Mouse (Mus musculus) megakaryocyte, adult 5-6 weeks (primary cell): Measurements from ENCODE around the gene Fam189b. TPM values are rescaled to one million over a fixed set of nuclear protein-coding genes. Genes with fewer than 3 reads are reported as not detected.
"Not testable (repeated sequence)": the region's sequence is repeated elsewhere in the genome, so short reads cannot be mapped to it uniquely, and the experiment has no call there.

Experiments used
- ATAC-seq: 2 replicates; pipeline ENCODE4 v1.8.0; 2016; ENCODE audit warnings: mild to moderate bottlenecking, inconsistent platforms; ENCODE audit not compliant: poor library complexity, severe bottlenecking
- total RNA-seq, 2 experiments: library from RNA; stranded (forward) in 1 of 2; stranded (reverse) in 1 of 2; fragments of 153-499, 151-499 nt in 1 of 2; fragments of 221-1000, 200-1000 nt in 1 of 2; gene quantifications; 2 replicates each; pipeline versions ENCODE4 v1.2.3 to v1.2.4; 2015 to 2017

Fam189b gene
- total RNA-seq (2015) (11.2 and 13.5 TPM in 2 replicates), total RNA-seq (2017) (3.3 and 5.6 TPM in 2 replicates)

GRCm38 (mm10) chr3:89183058-89183958, at the start of gene Fam189b:
TSS of gene Fam189b (plus strand) at chr3:89183143.
- peak; percentile 90 for ATAC-seq

DNA sequence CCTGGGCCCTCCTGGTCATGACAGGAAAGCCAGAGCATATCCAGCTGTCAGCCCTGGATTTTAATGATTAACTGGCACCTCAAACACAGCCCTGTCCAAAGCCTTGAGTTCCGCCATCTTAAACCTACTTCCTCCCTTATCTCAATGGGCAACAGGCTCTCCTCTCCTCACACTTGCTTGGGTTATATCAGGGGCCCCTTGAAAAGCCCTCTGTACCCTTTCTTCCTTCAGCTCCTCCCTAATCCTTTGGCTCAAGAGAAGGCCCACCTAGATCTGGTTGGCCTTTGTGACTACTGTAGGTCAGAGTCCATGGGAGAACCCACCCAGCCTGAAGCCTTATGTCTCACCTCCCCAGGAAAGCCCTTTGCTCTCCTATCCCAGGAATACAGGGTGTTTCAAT, 49.2 kb upstream of the Fam189b start:
- ATAC-seq, result no peak

- no peak for ATAC-seq
These were observed 47.0 kb upstream of the Fam189b start, which contains the start of gene Pklr for GRCm38 (mm10) chr3:89135958-89136357. TSS of gene Pklr (plus strand) at chr3:89136142.

GRCm38 (mm10) chr3:89136365-89136764, 46.6 kb upstream of the Fam189b start:
- no peak for ATAC-seq

GRCm38 (mm10) chr3:89144821-89145220, 38.1 kb upstream of the Fam189b start:
- no peak for ATAC-seq

DNA sequence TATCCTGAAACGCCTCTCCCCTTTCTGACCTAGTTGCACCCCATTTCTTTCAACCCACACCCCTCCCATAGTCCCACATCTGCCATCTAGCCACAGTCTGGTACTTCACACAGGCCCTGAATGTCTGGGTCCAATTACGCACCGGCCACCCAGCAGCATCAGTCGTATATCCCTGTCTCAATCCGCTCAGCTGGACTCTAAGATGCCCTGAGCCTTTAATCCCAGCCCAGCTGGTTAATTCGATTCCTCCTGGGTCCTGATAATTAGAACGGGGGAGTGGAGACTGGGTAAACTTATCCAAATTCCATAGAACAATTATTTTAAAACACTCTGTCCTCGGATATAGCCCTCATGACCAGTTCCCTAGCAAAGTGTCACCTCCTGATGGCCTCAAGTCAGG, 37.4 kb upstream of the Fam189b start:
- ATAC-seq, result no peak

GRCm38 (mm10) chr3:89147101-89147978, 35.6 kb upstream of the Fam189b start:
- no peak; the same call in 1 of the 2 replicates for ATAC-seq

DNA sequence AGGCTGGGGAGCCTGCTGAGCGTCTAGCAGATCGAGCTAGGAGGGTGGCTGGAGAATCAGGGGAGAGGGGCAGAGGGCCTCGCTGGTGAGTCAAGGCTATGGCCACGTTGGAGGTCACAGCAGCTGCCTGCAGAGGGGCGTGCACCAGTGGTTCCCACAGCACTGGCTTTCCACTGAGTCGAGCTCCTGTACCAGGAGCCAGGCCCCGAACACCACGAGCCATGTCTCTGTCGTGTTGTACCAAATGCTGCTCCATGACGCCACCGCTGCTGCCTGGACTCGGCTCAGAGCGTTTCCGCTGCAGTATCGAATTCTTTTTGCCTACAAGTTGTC, 35.0 kb upstream of the Fam189b start:
- no peak for ATAC-seq

DNA sequence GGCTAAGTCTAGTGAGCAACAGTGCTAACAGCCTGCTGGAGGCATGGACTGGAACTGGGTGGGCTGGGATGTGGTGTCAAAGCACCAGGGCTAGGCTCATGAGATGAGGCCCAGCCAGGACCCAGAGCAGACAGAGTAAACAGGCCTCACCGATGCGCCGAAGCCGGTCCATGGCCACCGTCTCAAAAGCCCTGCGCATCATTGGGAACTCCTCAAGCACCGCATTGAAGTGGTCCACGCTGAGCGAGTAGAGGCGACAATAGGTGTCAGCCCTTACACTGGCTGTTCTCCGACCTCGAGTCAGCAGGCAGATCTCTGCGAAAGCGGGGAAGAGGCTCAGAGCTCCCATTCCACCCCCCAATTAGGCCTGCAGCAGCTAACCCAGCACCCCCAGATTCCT, 34.4 kb upstream of the Fam189b start:
- no peak for ATAC-seq

- no peak for ATAC-seq
These were observed 30.7 kb upstream of the Fam189b start for GRCm38 (mm10) chr3:89152084-89152835.

- peak; percentile 41; the same call in 1 of the 2 replicates for ATAC-seq
These were observed 26.0 kb upstream of the Fam189b start for GRCm38 (mm10) chr3:89156951-89157350.

- no peak for ATAC-seq
These were observed 24.3 kb upstream of the Fam189b start for GRCm38 (mm10) chr3:89158651-89159050.

DNA sequence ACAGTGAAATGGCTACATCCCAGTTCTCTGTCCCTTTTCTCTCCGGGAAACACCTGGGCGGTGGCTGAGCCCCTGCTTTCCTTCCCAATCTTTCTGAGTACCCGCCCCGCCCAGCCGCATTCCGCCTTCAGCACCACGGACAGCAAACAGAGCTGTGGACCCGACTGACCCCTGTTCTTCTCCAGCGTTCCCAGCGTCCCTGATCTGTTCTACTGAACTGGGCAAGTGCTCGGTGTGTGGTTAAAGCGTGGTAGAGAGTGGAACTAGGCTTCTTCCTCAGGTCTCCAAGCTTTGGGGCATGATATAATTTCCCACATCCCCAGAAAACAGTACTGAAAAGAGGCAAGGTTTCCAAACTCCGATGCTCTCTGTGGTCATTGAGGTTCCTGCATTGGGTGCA, 23.7 kb upstream of the Fam189b start:
- ATAC-seq, result no peak

GRCm38 (mm10) chr3:89159616-89160344, 23.2 kb upstream of the Fam189b start, which contains the start of gene Hcn3:
TSS of gene Hcn3 (minus strand) at chr3:89160196.
- peak; percentile 58 for ATAC-seq

DNA sequence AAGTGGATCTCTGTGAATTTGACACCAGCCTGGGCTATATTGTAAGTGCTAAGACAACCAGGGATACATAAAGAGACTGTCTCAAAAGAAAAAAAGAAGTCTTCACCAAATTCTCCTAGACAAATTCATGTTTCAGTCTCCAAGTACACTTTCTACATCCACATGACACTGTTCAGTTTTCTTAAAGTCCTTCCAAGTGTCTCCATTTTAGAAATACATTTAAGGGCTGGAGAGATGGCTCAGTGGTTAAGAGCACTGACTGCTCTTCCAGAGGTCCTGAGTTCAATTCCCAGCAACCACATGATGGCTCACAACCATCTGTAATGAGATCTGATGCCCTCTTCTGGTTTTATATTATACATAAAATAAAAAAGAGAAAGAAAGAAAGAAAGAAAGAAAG, 21.7 kb upstream of the Fam189b start:
- not testable (repeated sequence) for ATAC-seq

GRCm38 (mm10) chr3:89161786-89162185, 21.2 kb upstream of the Fam189b start:
- no peak for ATAC-seq

GRCm38 (mm10) chr3:89163123-89163522, 19.8 kb upstream of the Fam189b start:
- no peak for ATAC-seq

GRCm38 (mm10) chr3:89163643-89164245, 19.2 kb upstream of the Fam189b start:
- ATAC-seq, result no peak

GRCm38 (mm10) chr3:89164506-89165267, 18.3 kb upstream of the Fam189b start, which contains the start of gene Clk2:
TSS of gene Clk2 (plus strand) at chr3:89164795.
- ATAC-seq, result peak; percentile 99
